Mouse (Mus musculus): Measurements from ENCODE around the gene Galnt10. TPM values are rescaled to one million over a fixed set of nuclear protein-coding genes. Genes with fewer than 3 reads are reported as not detected.

Galnt10 gene
- polyA plus RNA-seq (2012; rRNA removed), result 19.2 and 19.4 TPM in 2 replicates

- peak within 1 kb of the TSS; percentile 97 for H3K27ac ChIP-seq (ENCODE audit: insufficient read depth, low read length)
- 0 out of 2 replicates have a peak, but pooled peaks cover 2% of the 10 kb centered on the region for H3K36me3 ChIP-seq (ENCODE audit: control insufficient read depth, insufficient read depth, low read length)
- peak within 1 kb of the TSS; percentile 91 for H3K4me3 ChIP-seq (ENCODE audit: extremely low read depth, insufficient read depth, insufficient read length)
- WGBS, result under 1% methylated on average over 60 of the region's 60 CpGs
- H3K4me1 ChIP-seq (ENCODE audit: control insufficient read depth, insufficient read depth, insufficient read length), result peaks cover 23% of the 10 kb centered on the region
- DNase-seq (ENCODE audit: low read depth in 1 of 2, low spot score in 2 of 2), result peak; percentile 68 to 79
- no peaks in the 10 kb centered on the region for H3K27me3 ChIP-seq (ENCODE audit: control insufficient read depth, insufficient read depth, low read length)
- peak; percentile 68 for TF ChIP-seq POLR2A (IDR thresholded peaks at IDR 0.05; ENCODE audit: low read depth, low read length)
- peak; percentile 28; the same call in 1 of the 2 replicates for TF ChIP-seq CTCF (IDR thresholded peaks at IDR 0.05; ENCODE audit: extremely low read depth, insufficient read depth, insufficient read length, insufficient replicate concordance)
Measured at GRCm38 (mm10) chr11:57645018-57645559, at the start of gene Galnt10. Galnt10 (plus strand) TSS chr11:57645442.

GRCm38 (mm10) chr11:57595899-57596298, 49.3 kb upstream of the Galnt10 start:
- no peak overlapping the region for H3K4me3 ChIP-seq (ENCODE audit: extremely low read depth, insufficient read depth, insufficient read length)
- no peak for DNase-seq (ENCODE audit: low read depth in 1 of 2, low spot score in 2 of 2)
- H3K36me3 ChIP-seq (ENCODE audit: control insufficient read depth, insufficient read depth, low read length), result no peaks in the 10 kb centered on the region
- no peaks in the 10 kb centered on the region for H3K4me1 ChIP-seq (ENCODE audit: control insufficient read depth, insufficient read depth, insufficient read length)
- no peak for TF ChIP-seq POLR2A (IDR thresholded peaks at IDR 0.05; ENCODE audit: low read depth, low read length)
- TF ChIP-seq CTCF (IDR thresholded peaks at IDR 0.05; ENCODE audit: extremely low read depth, insufficient read depth, insufficient read length, insufficient replicate concordance), result no peak
- H3K27ac ChIP-seq (ENCODE audit: insufficient read depth, low read length), result no peak overlapping the region
- no peaks in the 10 kb centered on the region for H3K27me3 ChIP-seq (ENCODE audit: control insufficient read depth, insufficient read depth, low read length)
- 80% methylated on average over 5 of the region's 5 CpGs for WGBS

GRCm38 (mm10) chr11:57598161-57598560, 47.1 kb upstream of the Galnt10 start:
- Histone ChIP-seq H3K36me3 (ENCODE audit: control insufficient read depth, insufficient read depth, low read length) (no peaks in the 10 kb centered on the region), H3K27ac (ENCODE audit: insufficient read depth, low read length) (no peak overlapping the region), H3K4me3 (ENCODE audit: extremely low read depth, insufficient read depth, insufficient read length) (no peak overlapping the region), H3K4me1 (ENCODE audit: control insufficient read depth, insufficient read depth, insufficient read length) (no peaks in the 10 kb centered on the region), H3K27me3 (ENCODE audit: control insufficient read depth, insufficient read depth, low read length) (no peaks in the 10 kb centered on the region)
- no peak for TF ChIP-seq POLR2A (IDR thresholded peaks at IDR 0.05; ENCODE audit: low read depth, low read length)
- TF ChIP-seq CTCF (IDR thresholded peaks at IDR 0.05; ENCODE audit: extremely low read depth, insufficient read depth, insufficient read length, insufficient replicate concordance), result no peak
- DNase-seq (ENCODE audit: low read depth in 1 of 2, low spot score in 2 of 2), result no peak
- 84% methylated on average over 5 of the region's 5 CpGs for WGBS

- WGBS, result 78% methylated on average over 6 of the region's 6 CpGs
- Histone ChIP-seq H3K36me3 (ENCODE audit: control insufficient read depth, insufficient read depth, low read length) (no peaks in the 10 kb centered on the region), H3K4me1 (ENCODE audit: control insufficient read depth, insufficient read depth, insufficient read length) (no peaks in the 10 kb centered on the region), H3K27me3 (ENCODE audit: control insufficient read depth, insufficient read depth, low read length) (no peaks in the 10 kb centered on the region), H3K4me3 (ENCODE audit: extremely low read depth, insufficient read depth, insufficient read length) (no peak overlapping the region), H3K27ac (ENCODE audit: insufficient read depth, low read length) (no peak overlapping the region)
- DNase-seq (ENCODE audit: low read depth in 1 of 2, low spot score in 2 of 2), result no peak
- no peak for TF ChIP-seq POLR2A (IDR thresholded peaks at IDR 0.05; ENCODE audit: low read depth, low read length)
- TF ChIP-seq CTCF (IDR thresholded peaks at IDR 0.05; ENCODE audit: extremely low read depth, insufficient read depth, insufficient read length, insufficient replicate concordance), result no peak
Measured at GRCm38 (mm10) chr11:57599304-57599703, 45.9 kb upstream of the Galnt10 start.

- no peak for TF ChIP-seq POLR2A (IDR thresholded peaks at IDR 0.05; ENCODE audit: low read depth, low read length)
- no peak for TF ChIP-seq CTCF (IDR thresholded peaks at IDR 0.05; ENCODE audit: extremely low read depth, insufficient read depth, insufficient read length, insufficient replicate concordance)
- Histone ChIP-seq H3K27ac (ENCODE audit: insufficient read depth, low read length) (no peak overlapping the region), H3K4me1 (ENCODE audit: control insufficient read depth, insufficient read depth, insufficient read length) (no peaks in the 10 kb centered on the region), H3K36me3 (ENCODE audit: control insufficient read depth, insufficient read depth, low read length) (no peaks in the 10 kb centered on the region), H3K4me3 (ENCODE audit: extremely low read depth, insufficient read depth, insufficient read length) (no peak overlapping the region), H3K27me3 (ENCODE audit: control insufficient read depth, insufficient read depth, low read length) (no peaks in the 10 kb centered on the region)
- WGBS, result 77% methylated on average over 8 of the region's 8 CpGs
- no peak for DNase-seq (ENCODE audit: low read depth in 1 of 2, low spot score in 2 of 2)
Measured at GRCm38 (mm10) chr11:57600113-57600512, 45.1 kb upstream of the Galnt10 start.

GRCm38 (mm10) chr11:57600621-57601121, 44.6 kb upstream of the Galnt10 start:
- H3K36me3 ChIP-seq (ENCODE audit: control insufficient read depth, insufficient read depth, low read length), result no peaks in the 10 kb centered on the region
- no peaks in the 10 kb centered on the region for H3K27me3 ChIP-seq (ENCODE audit: control insufficient read depth, insufficient read depth, low read length)
- DNase-seq (ENCODE audit: low read depth in 1 of 2, low spot score in 2 of 2), result no peak
- WGBS, result 70% methylated on average over 4 of the region's 4 CpGs
- H3K4me3 ChIP-seq (ENCODE audit: extremely low read depth, insufficient read depth, insufficient read length), result no peak overlapping the region
- no peak for TF ChIP-seq POLR2A (IDR thresholded peaks at IDR 0.05; ENCODE audit: low read depth, low read length)
- TF ChIP-seq CTCF (IDR thresholded peaks at IDR 0.05; ENCODE audit: extremely low read depth, insufficient read depth, insufficient read length, insufficient replicate concordance), result no peak
- H3K4me1 ChIP-seq (ENCODE audit: control insufficient read depth, insufficient read depth, insufficient read length), result no peaks in the 10 kb centered on the region
- H3K27ac ChIP-seq (ENCODE audit: insufficient read depth, low read length), result no peak overlapping the region

- Histone ChIP-seq H3K36me3 (ENCODE audit: control insufficient read depth, insufficient read depth, low read length) (no peaks in the 10 kb centered on the region), H3K27me3 (ENCODE audit: control insufficient read depth, insufficient read depth, low read length) (no peaks in the 10 kb centered on the region), H3K4me1 (ENCODE audit: control insufficient read depth, insufficient read depth, insufficient read length) (no peaks in the 10 kb centered on the region), H3K27ac (ENCODE audit: insufficient read depth, low read length) (no peak overlapping the region), H3K4me3 (ENCODE audit: extremely low read depth, insufficient read depth, insufficient read length) (no peak overlapping the region)
- no peak for TF ChIP-seq POLR2A (IDR thresholded peaks at IDR 0.05; ENCODE audit: low read depth, low read length)
- DNase-seq (ENCODE audit: low read depth in 1 of 2, low spot score in 2 of 2), result no peak
- WGBS, result 47% methylated on average over 2 of the region's 2 CpGs
Measured at GRCm38 (mm10) chr11:57601806-57602455, 43.3 kb upstream of the Galnt10 start.

Measured in spleen, adult 2 months (tissue).